Mouse (Mus musculus): ENCODE results near the gene Apopt1. TPM values are rescaled to one million over a fixed set of nuclear protein-coding genes. Genes with fewer than 3 reads are reported as not detected.

Apopt1 gene
- total and polyA plus RNA-seq, 2 experiments = 24.3 to 78.4 TPM

GRCm38 (mm10) chr12:111743981-111744423 lies 30.9 kb downstream of the Apopt1 start:
- peaks cover 9% of the 10 kb centered on the region for H3K4me1 ChIP-seq (ENCODE audit: control insufficient read depth, insufficient read depth, low read length)
- no peak overlapping the region for H3K9ac ChIP-seq (ENCODE audit: low read depth, low read length)
- H3K27ac ChIP-seq (replicated peaks; ENCODE audit: insufficient read depth, low read depth, low read length) = peak overlapping the region; percentile 55; the same call in 1 of the 2 replicates
- H3K4me3 ChIP-seq (ENCODE audit: insufficient read depth, low read depth, low read length) = peak overlapping the region; percentile 36; the same call in 1 of the 2 replicates
- TF ChIP-seq CTCF (IDR thresholded peaks at IDR 0.05; ENCODE audit: low read depth, low read length) = no peak
- no peak for TF ChIP-seq POLR2A (IDR thresholded peaks at IDR 0.05; ENCODE audit: extremely low read depth, insufficient read depth, low read length)
- 19% methylated on average over 11 of the region's 11 CpGs for WGBS
- no peaks in the 10 kb centered on the region for H3K27me3 ChIP-seq (ENCODE audit: control insufficient read depth, insufficient read depth, low read length)
- peak; percentile 88 for DNase-seq (ENCODE audit: extremely low read depth, low read depth, low spot score)
- no peaks in the 10 kb centered on the region for H3K79me2 ChIP-seq (ENCODE audit: control insufficient read depth, insufficient read depth, low read length)
- H3K36me3 ChIP-seq (ENCODE audit: control insufficient read depth, insufficient read depth, low read length) = no peaks in the 10 kb centered on the region

GRCm38 (mm10) chr12:111745274-111745673 lies 32.2 kb downstream of the Apopt1 start:
- Histone ChIP-seq H3K36me3 (ENCODE audit: control insufficient read depth, insufficient read depth, low read length) (no peaks in the 10 kb centered on the region), H3K9ac (ENCODE audit: low read depth, low read length) (no peak overlapping the region), H3K27ac (replicated peaks; ENCODE audit: insufficient read depth, low read depth, low read length) (no peak overlapping the region), H3K4me3 (ENCODE audit: insufficient read depth, low read depth, low read length) (no peak overlapping the region), H3K79me2 (ENCODE audit: control insufficient read depth, insufficient read depth, low read length) (no peaks in the 10 kb centered on the region), H3K4me1 (ENCODE audit: control insufficient read depth, insufficient read depth, low read length) (peaks cover 9% of the 10 kb centered on the region), H3K27me3 (ENCODE audit: control insufficient read depth, insufficient read depth, low read length) (no peaks in the 10 kb centered on the region)
- no peak for DNase-seq (ENCODE audit: extremely low read depth, low read depth, low spot score)
- WGBS = 89% methylated on average over 6 of the region's 6 CpGs
- TF ChIP-seq CTCF (IDR thresholded peaks at IDR 0.05; ENCODE audit: low read depth, low read length) (no peak), POLR2A (IDR thresholded peaks at IDR 0.05; ENCODE audit: extremely low read depth, insufficient read depth, low read length) (no peak)

GRCm38 (mm10) chr12:111746091-111746490 lies 33.0 kb downstream of the Apopt1 start:
- H3K4me3 ChIP-seq (ENCODE audit: insufficient read depth, low read depth, low read length) = no peak overlapping the region
- no peak overlapping the region for H3K9ac ChIP-seq (ENCODE audit: low read depth, low read length)
- TF ChIP-seq POLR2A (IDR thresholded peaks at IDR 0.05; ENCODE audit: extremely low read depth, insufficient read depth, low read length) = no peak
- TF ChIP-seq CTCF (IDR thresholded peaks at IDR 0.05; ENCODE audit: low read depth, low read length) = no peak
- no peak overlapping the region for H3K27ac ChIP-seq (replicated peaks; ENCODE audit: insufficient read depth, low read depth, low read length)
- H3K79me2 ChIP-seq (ENCODE audit: control insufficient read depth, insufficient read depth, low read length) = no peaks in the 10 kb centered on the region
- no peak for DNase-seq (ENCODE audit: extremely low read depth, low read depth, low spot score)
- no peaks in the 10 kb centered on the region for H3K27me3 ChIP-seq (ENCODE audit: control insufficient read depth, insufficient read depth, low read length)
- H3K4me1 ChIP-seq (ENCODE audit: control insufficient read depth, insufficient read depth, low read length) = peaks cover 9% of the 10 kb centered on the region
- 70% methylated on average over 5 of the region's 5 CpGs for WGBS
- no peaks in the 10 kb centered on the region for H3K36me3 ChIP-seq (ENCODE audit: control insufficient read depth, insufficient read depth, low read length)

- no peak for DNase-seq (ENCODE audit: extremely low read depth, low read depth, low spot score)
- peaks cover 9% of the 10 kb centered on the region for H3K4me1 ChIP-seq (ENCODE audit: control insufficient read depth, insufficient read depth, low read length)
- no peaks in the 10 kb centered on the region for H3K36me3 ChIP-seq (ENCODE audit: control insufficient read depth, insufficient read depth, low read length)
- no peak overlapping the region for H3K27ac ChIP-seq (replicated peaks; ENCODE audit: insufficient read depth, low read depth, low read length)
- H3K79me2 ChIP-seq (ENCODE audit: control insufficient read depth, insufficient read depth, low read length) = no peaks in the 10 kb centered on the region
- H3K9ac ChIP-seq (ENCODE audit: low read depth, low read length) = no peak overlapping the region
- 88% methylated on average over 7 of the region's 7 CpGs for WGBS
- H3K27me3 ChIP-seq (ENCODE audit: control insufficient read depth, insufficient read depth, low read length) = no peaks in the 10 kb centered on the region
- no peak overlapping the region for H3K4me3 ChIP-seq (ENCODE audit: insufficient read depth, low read depth, low read length)
- no peak for TF ChIP-seq POLR2A (IDR thresholded peaks at IDR 0.05; ENCODE audit: extremely low read depth, insufficient read depth, low read length)
- no peak for TF ChIP-seq CTCF (IDR thresholded peaks at IDR 0.05; ENCODE audit: low read depth, low read length)
Observed at GRCm38 (mm10) chr12:111747421-111747820, 34.4 kb downstream of the Apopt1 start.

- WGBS = 90% methylated on average over 3 of the region's 3 CpGs
- Histone ChIP-seq H3K27ac (replicated peaks; ENCODE audit: insufficient read depth, low read depth, low read length) (no peak overlapping the region), H3K79me2 (ENCODE audit: control insufficient read depth, insufficient read depth, low read length) (no peaks in the 10 kb centered on the region), H3K4me3 (ENCODE audit: insufficient read depth, low read depth, low read length) (no peak overlapping the region), H3K36me3 (ENCODE audit: control insufficient read depth, insufficient read depth, low read length) (no peaks in the 10 kb centered on the region), H3K4me1 (ENCODE audit: control insufficient read depth, insufficient read depth, low read length) (no peaks in the 10 kb centered on the region), H3K27me3 (ENCODE audit: control insufficient read depth, insufficient read depth, low read length) (no peaks in the 10 kb centered on the region), H3K9ac (ENCODE audit: low read depth, low read length) (no peak overlapping the region)
- no peak for DNase-seq (ENCODE audit: extremely low read depth, low read depth, low spot score)
- TF ChIP-seq POLR2A (IDR thresholded peaks at IDR 0.05; ENCODE audit: extremely low read depth, insufficient read depth, low read length) (no peak), CTCF (IDR thresholded peaks at IDR 0.05; ENCODE audit: low read depth, low read length) (no peak)
Observed at GRCm38 (mm10) chr12:111750739-111751138, 37.7 kb downstream of the Apopt1 start.

GRCm38 (mm10) chr12:111752491-111752890 lies 39.4 kb downstream of the Apopt1 start:
- Histone ChIP-seq H3K79me2 (ENCODE audit: control insufficient read depth, insufficient read depth, low read length) (no peaks in the 10 kb centered on the region), H3K4me3 (ENCODE audit: insufficient read depth, low read depth, low read length) (no peak overlapping the region), H3K9ac (ENCODE audit: low read depth, low read length) (no peak overlapping the region), H3K4me1 (ENCODE audit: control insufficient read depth, insufficient read depth, low read length) (no peaks in the 10 kb centered on the region), H3K36me3 (ENCODE audit: control insufficient read depth, insufficient read depth, low read length) (no peaks in the 10 kb centered on the region), H3K27me3 (ENCODE audit: control insufficient read depth, insufficient read depth, low read length) (no peaks in the 10 kb centered on the region), H3K27ac (replicated peaks; ENCODE audit: insufficient read depth, low read depth, low read length) (no peak overlapping the region)
- no peak for DNase-seq (ENCODE audit: extremely low read depth, low read depth, low spot score)
- TF ChIP-seq POLR2A (IDR thresholded peaks at IDR 0.05; ENCODE audit: extremely low read depth, insufficient read depth, low read length) = no peak
- no peak for TF ChIP-seq CTCF (IDR thresholded peaks at IDR 0.05; ENCODE audit: low read depth, low read length)
- WGBS = 92% methylated on average over 6 of the region's 6 CpGs

Data from liver, adult 2 months (tissue).